Mouse (Mus musculus): ENCODE data around the gene Emc8. TPM values are rescaled to one million over a fixed set of nuclear protein-coding genes. Genes with fewer than 3 reads are reported as not detected.

Emc8 gene
- total and polyA plus RNA-seq, 2 experiments from 2014 or later, result 43.2 to 91.6 TPM

- no peak overlapping the region for H3K27ac ChIP-seq (ENCODE audit: low read depth, low read length)
- H3K9me3 ChIP-seq (ENCODE audit: low read length), result no peaks in the 10 kb centered on the region
- DNase-seq (ENCODE audit: low spot score) (peak; percentile 30), ATAC-seq (ENCODE audit: low FRiP score) (no peak)
- H3K4me2 ChIP-seq (ENCODE audit: low read depth, low read length, poor library complexity, severe bottlenecking), result no peak overlapping the region
- TF ChIP-seq CTCF (IDR thresholded peaks at IDR 0.05), result no peak
- H3K36me3 ChIP-seq (ENCODE audit: insufficient read depth, low read length), result no peaks in the 10 kb centered on the region
- H3K4me3 ChIP-seq (ENCODE audit: low read depth, low read length), result no peak overlapping the region
- no peak overlapping the region for H3K9ac ChIP-seq (replicated peaks; ENCODE audit: low read length, poor library complexity, severe bottlenecking)
- H3K27me3 ChIP-seq (ENCODE audit: insufficient read depth, low read length), result no peaks in the 10 kb centered on the region
- 0 out of 2 replicates have a peak, but pooled peaks cover 3% of the 10 kb centered on the region for H3K4me1 ChIP-seq (ENCODE audit: insufficient read depth, low read length)
- 77% methylated on average over 21 of the region's 21 CpGs for WGBS
These were observed 36.7 kb downstream of the Emc8 start for GRCm38 (mm10) chr8:120631441-120632375.

GRCm38 (mm10) chr8:120630848-120631247 lies 37.5 kb downstream of the Emc8 start:
- no peaks in the 10 kb centered on the region for H3K36me3 ChIP-seq (ENCODE audit: insufficient read depth, low read length)
- WGBS, result 57% methylated on average over 6 of the region's 6 CpGs
- H3K4me1 ChIP-seq (ENCODE audit: insufficient read depth, low read length), result 0 out of 2 replicates have a peak, but pooled peaks cover 3% of the 10 kb centered on the region
- no peak for DNase-seq (ENCODE audit: low spot score)
- no peak overlapping the region for H3K4me3 ChIP-seq (ENCODE audit: low read depth, low read length)
- H3K27ac ChIP-seq (ENCODE audit: low read depth, low read length), result no peak overlapping the region
- no peaks in the 10 kb centered on the region for H3K27me3 ChIP-seq (ENCODE audit: insufficient read depth, low read length)
- ATAC-seq (ENCODE audit: low FRiP score), result no peak
- H3K4me2 ChIP-seq (ENCODE audit: low read depth, low read length, poor library complexity, severe bottlenecking), result no peak overlapping the region
- TF ChIP-seq CTCF (IDR thresholded peaks at IDR 0.05), result no peak
- no peaks in the 10 kb centered on the region for H3K9me3 ChIP-seq (ENCODE audit: low read length)
- H3K9ac ChIP-seq (replicated peaks; ENCODE audit: low read length, poor library complexity, severe bottlenecking), result no peak overlapping the region

- no peak for ATAC-seq (ENCODE audit: low FRiP score)
- no peak for DNase-seq (ENCODE audit: low spot score)
- 41% methylated on average over 5 of the region's 5 CpGs for WGBS
- H3K4me3 ChIP-seq (ENCODE audit: low read depth, low read length), result no peak overlapping the region
- H3K9me3 ChIP-seq (ENCODE audit: low read length), result no peaks in the 10 kb centered on the region
- 0 out of 2 replicates have a peak, but pooled peaks cover 3% of the 10 kb centered on the region for H3K4me1 ChIP-seq (ENCODE audit: insufficient read depth, low read length)
- H3K27ac ChIP-seq (ENCODE audit: low read depth, low read length), result no peak overlapping the region
- no peak overlapping the region for H3K4me2 ChIP-seq (ENCODE audit: low read depth, low read length, poor library complexity, severe bottlenecking)
- no peaks in the 10 kb centered on the region for H3K27me3 ChIP-seq (ENCODE audit: insufficient read depth, low read length)
- no peaks in the 10 kb centered on the region for H3K36me3 ChIP-seq (ENCODE audit: insufficient read depth, low read length)
- no peak for TF ChIP-seq CTCF (IDR thresholded peaks at IDR 0.05)
- no peak overlapping the region for H3K9ac ChIP-seq (replicated peaks; ENCODE audit: low read length, poor library complexity, severe bottlenecking)
These were observed 38.3 kb downstream of the Emc8 start for GRCm38 (mm10) chr8:120630031-120630430.

GRCm38 (mm10) chr8:120627298-120627697 lies 41.1 kb downstream of the Emc8 start:
- Histone ChIP-seq H3K4me1 (ENCODE audit: insufficient read depth, low read length) (no peaks in the 10 kb centered on the region), H3K4me2 (ENCODE audit: low read depth, low read length, poor library complexity, severe bottlenecking) (no peak overlapping the region), H3K9me3 (ENCODE audit: low read length) (no peaks in the 10 kb centered on the region), H3K27me3 (ENCODE audit: insufficient read depth, low read length) (no peaks in the 10 kb centered on the region), H3K9ac (replicated peaks; ENCODE audit: low read length, poor library complexity, severe bottlenecking) (no peak overlapping the region), H3K4me3 (ENCODE audit: low read depth, low read length) (no peak overlapping the region), H3K27ac (ENCODE audit: low read depth, low read length) (no peak overlapping the region), H3K36me3 (ENCODE audit: insufficient read depth, low read length) (no peaks in the 10 kb centered on the region)
- ATAC-seq (ENCODE audit: low FRiP score), result no peak
- 82% methylated on average over 5 of the region's 5 CpGs for WGBS
- no peak for TF ChIP-seq CTCF (IDR thresholded peaks at IDR 0.05)
- peak; percentile 72 for DNase-seq (ENCODE audit: low spot score)

- 76% methylated on average over 11 of the region's 11 CpGs for WGBS
- Histone ChIP-seq H3K27ac (ENCODE audit: low read depth, low read length) (no peak overlapping the region), H3K9me3 (ENCODE audit: low read length) (no peaks in the 10 kb centered on the region), H3K36me3 (ENCODE audit: insufficient read depth, low read length) (no peaks in the 10 kb centered on the region), H3K27me3 (ENCODE audit: insufficient read depth, low read length) (no peaks in the 10 kb centered on the region), H3K4me1 (ENCODE audit: insufficient read depth, low read length) (0 out of 2 replicates have a peak, but pooled peaks cover 4% of the 10 kb centered on the region), H3K4me3 (ENCODE audit: low read depth, low read length) (no peak overlapping the region), H3K4me2 (ENCODE audit: low read depth, low read length, poor library complexity, severe bottlenecking) (no peak overlapping the region), H3K9ac (replicated peaks; ENCODE audit: low read length, poor library complexity, severe bottlenecking) (no peak overlapping the region)
- ATAC-seq (ENCODE audit: low FRiP score) (no peak), DNase-seq (ENCODE audit: low spot score) (no peak)
- TF ChIP-seq CTCF (IDR thresholded peaks at IDR 0.05), result no peak
These were observed 41.9 kb downstream of the Emc8 start for GRCm38 (mm10) chr8:120626461-120626860.

GRCm38 (mm10) chr8:120623608-120624007 lies 44.8 kb downstream of the Emc8 start:
- Histone ChIP-seq H3K4me2 (ENCODE audit: low read depth, low read length, poor library complexity, severe bottlenecking) (no peak overlapping the region), H3K36me3 (ENCODE audit: insufficient read depth, low read length) (no peaks in the 10 kb centered on the region), H3K4me1 (ENCODE audit: insufficient read depth, low read length) (0 out of 2 replicates have a peak, but pooled peaks cover 4% of the 10 kb centered on the region), H3K9me3 (ENCODE audit: low read length) (no peaks in the 10 kb centered on the region), H3K27me3 (ENCODE audit: insufficient read depth, low read length) (no peaks in the 10 kb centered on the region), H3K4me3 (ENCODE audit: low read depth, low read length) (no peak overlapping the region), H3K27ac (ENCODE audit: low read depth, low read length) (no peak overlapping the region), H3K9ac (replicated peaks; ENCODE audit: low read length, poor library complexity, severe bottlenecking) (no peak overlapping the region)
- no peak for TF ChIP-seq CTCF (IDR thresholded peaks at IDR 0.05)
- DNase-seq (ENCODE audit: low spot score) (no peak), ATAC-seq (ENCODE audit: low FRiP score) (no peak)
- WGBS, result 52% methylated on average over 2 of the region's 2 CpGs
